Mouse (Mus musculus): ENCODE measurements around the gene Lsm4.

GRCm38 (mm10) chr8:70643019-70643418 is 30.0 kb upstream of the Lsm4 start:
- no peak for TF ChIP-seq CTCF (IDR thresholded peaks at IDR 0.05; ENCODE audit: low read depth)
- TF ChIP-seq EP300 (IDR thresholded peaks at IDR 0.05; ENCODE audit: low read depth) = no peak
